Mouse (Mus musculus): ENCODE measurements at regions not wholly inside any gene's neighbourhood (a gene's known extent, or its start where the extent isn't known, plus 50 kb on each side); places are given as distances from the start of the nearest gene placed in this dataset.

DNA sequence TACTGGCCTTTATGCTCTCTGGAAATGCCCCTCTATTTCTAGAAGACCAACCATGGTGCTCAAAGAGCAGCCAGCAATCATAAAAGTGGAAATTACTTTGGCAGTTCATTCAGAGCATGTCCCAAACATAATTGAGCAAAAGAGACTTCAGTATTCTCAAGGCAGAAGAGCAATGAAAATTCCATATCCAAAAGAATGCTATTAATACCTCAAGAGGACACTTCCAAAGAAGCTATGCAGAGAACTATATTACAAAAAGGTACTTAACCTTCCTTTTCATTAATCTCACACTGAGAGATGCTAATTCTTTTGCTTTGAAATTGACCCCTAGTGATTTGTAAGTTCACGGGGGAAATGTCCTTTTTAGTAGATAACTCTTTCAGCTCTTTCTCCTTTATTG lies 105.7 kb downstream of the Mrpl39 start:
- TF ChIP-seq CTCF (IDR thresholded peaks at IDR 0.05) = no peak
- TF ChIP-seq EP300 (IDR thresholded peaks at IDR 0.05) = no peak

Data from lung, postnatal 0 days (tissue).